Mouse (Mus musculus): Measurements from ENCODE around the gene Entpd5.
"Not testable (repeated sequence)": the region's sequence is repeated elsewhere in the genome, so short reads cannot be mapped to it uniquely, and the experiment has no call there.

DNA sequence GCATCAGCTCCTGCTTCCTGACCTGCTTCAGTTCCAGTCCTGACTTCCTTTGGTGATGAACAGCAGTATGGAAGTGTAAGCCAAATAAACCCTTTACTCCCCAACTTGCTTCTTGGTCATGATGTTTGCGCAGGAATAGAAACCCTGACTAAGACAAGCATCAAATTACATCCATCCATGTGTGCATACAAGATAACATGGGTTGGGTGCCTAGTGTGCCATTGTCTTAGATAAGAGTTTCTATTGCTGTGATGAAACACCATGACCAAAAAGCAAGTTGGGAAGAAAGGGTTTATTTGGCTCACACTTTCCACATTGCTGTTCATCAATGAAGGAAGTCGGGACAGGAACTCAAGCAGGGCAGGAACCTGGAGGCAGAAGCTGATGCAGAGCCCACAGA lies 50.1 kb downstream of the Entpd5 start:
- TF ChIP-seq CTCF, EP300 (IDR thresholded peaks at IDR 0.05): not testable (repeated sequence)
